Mouse (Mus musculus): ENCODE results near the gene Nxf1. TPM values are rescaled to one million over a fixed set of nuclear protein-coding genes. Genes with fewer than 3 reads are reported as not detected.

The Nxf1 gene
- polyA plus RNA-seq, 1 experiment = 174 TPM

- H3K36me3 ChIP-seq (ENCODE audit: control insufficient read depth, insufficient read depth, low read length) = no peaks in the 10 kb centered on the region
- no peaks in the 10 kb centered on the region for H3K27me3 ChIP-seq (ENCODE audit: control insufficient read depth, insufficient read depth, low read length)
- H3K27ac ChIP-seq (ENCODE audit: control insufficient read depth, insufficient read depth, low read depth, low read length) = no peak overlapping the region; the same call in 1 of the 2 replicates
- TF ChIP-seq CTCF (IDR thresholded peaks at IDR 0.05; ENCODE audit: control insufficient read depth, insufficient read depth, insufficient replicate concordance, low read depth, low read length) (no peak), POLR2A (IDR thresholded peaks at IDR 0.05; ENCODE audit: control insufficient read depth, low read depth, low read length) (no peak)
- H3K4me1 ChIP-seq (ENCODE audit: control insufficient read depth, insufficient read depth, low read length) = peaks cover 6% of the 10 kb centered on the region
- H3K4me3 ChIP-seq (ENCODE audit: control insufficient read depth, low read depth, low read length) = peak overlapping the region; percentile 59; the same call in 1 of the 2 replicates
Measured at GRCm38 (mm10) chr19:8772996-8773395, 16.1 kb downstream of the Nxf1 start.

GRCm38 (mm10) chr19:8773409-8773808 lies 16.5 kb downstream of the Nxf1 start:
- H3K36me3 ChIP-seq (ENCODE audit: control insufficient read depth, insufficient read depth, low read length) = no peaks in the 10 kb centered on the region
- peak overlapping the region; percentile 68; the same call in 1 of the 2 replicates for H3K27ac ChIP-seq (ENCODE audit: control insufficient read depth, insufficient read depth, low read depth, low read length)
- H3K4me3 ChIP-seq (ENCODE audit: control insufficient read depth, low read depth, low read length) = peak overlapping the region; percentile 59
- H3K27me3 ChIP-seq (ENCODE audit: control insufficient read depth, insufficient read depth, low read length) = no peaks in the 10 kb centered on the region
- peaks cover 6% of the 10 kb centered on the region for H3K4me1 ChIP-seq (ENCODE audit: control insufficient read depth, insufficient read depth, low read length)
- no peak for TF ChIP-seq CTCF (IDR thresholded peaks at IDR 0.05; ENCODE audit: control insufficient read depth, insufficient read depth, insufficient replicate concordance, low read depth, low read length)
- no peak for TF ChIP-seq POLR2A (IDR thresholded peaks at IDR 0.05; ENCODE audit: control insufficient read depth, low read depth, low read length)

GRCm38 (mm10) chr19:8774086-8774835 lies 17.4 kb downstream of the Nxf1 start, which contains the start of gene Tmem179b:
TSS of gene Tmem179b (minus strand) at chr19:8774467.
- no peak for TF ChIP-seq CTCF (IDR thresholded peaks at IDR 0.05; ENCODE audit: control insufficient read depth, insufficient read depth, insufficient replicate concordance, low read depth, low read length)
- peak; percentile 94 for TF ChIP-seq POLR2A (IDR thresholded peaks at IDR 0.05; ENCODE audit: control insufficient read depth, low read depth, low read length)
- Histone ChIP-seq H3K36me3 (ENCODE audit: control insufficient read depth, insufficient read depth, low read length) (no peaks in the 10 kb centered on the region), H3K4me1 (ENCODE audit: control insufficient read depth, insufficient read depth, low read length) (peaks cover 6% of the 10 kb centered on the region), H3K27me3 (ENCODE audit: control insufficient read depth, insufficient read depth, low read length) (no peaks in the 10 kb centered on the region), H3K27ac (ENCODE audit: control insufficient read depth, insufficient read depth, low read depth, low read length) (peak within 1 kb of the TSS; percentile 98), H3K4me3 (ENCODE audit: control insufficient read depth, low read depth, low read length) (peak within 1 kb of the TSS; percentile 89)

- peaks cover 6% of the 10 kb centered on the region for H3K4me1 ChIP-seq (ENCODE audit: control insufficient read depth, insufficient read depth, low read length)
- H3K4me3 ChIP-seq (ENCODE audit: control insufficient read depth, low read depth, low read length) = peak overlapping the region; percentile 89
- TF ChIP-seq CTCF (IDR thresholded peaks at IDR 0.05; ENCODE audit: control insufficient read depth, insufficient read depth, insufficient replicate concordance, low read depth, low read length) (no peak), POLR2A (IDR thresholded peaks at IDR 0.05; ENCODE audit: control insufficient read depth, low read depth, low read length) (no peak)
- H3K27ac ChIP-seq (ENCODE audit: control insufficient read depth, insufficient read depth, low read depth, low read length) = peak overlapping the region; percentile 98
- H3K36me3 ChIP-seq (ENCODE audit: control insufficient read depth, insufficient read depth, low read length) = no peaks in the 10 kb centered on the region
- H3K27me3 ChIP-seq (ENCODE audit: control insufficient read depth, insufficient read depth, low read length) = no peaks in the 10 kb centered on the region
Measured at GRCm38 (mm10) chr19:8774951-8775421, 18.1 kb downstream of the Nxf1 start.

- TF ChIP-seq POLR2A (IDR thresholded peaks at IDR 0.05; ENCODE audit: control insufficient read depth, low read depth, low read length) = peak; percentile 71
- TF ChIP-seq CTCF (IDR thresholded peaks at IDR 0.05; ENCODE audit: control insufficient read depth, insufficient read depth, insufficient replicate concordance, low read depth, low read length) = peak; percentile 27; the same call in 1 of the 2 replicates
- peaks cover 9% of the 10 kb centered on the region for H3K4me1 ChIP-seq (ENCODE audit: control insufficient read depth, insufficient read depth, low read length)
- peak within 1 kb of the TSS; percentile 72 for H3K27ac ChIP-seq (ENCODE audit: control insufficient read depth, insufficient read depth, low read depth, low read length)
- no peaks in the 10 kb centered on the region; the same call in 1 of the 2 replicates for H3K36me3 ChIP-seq (ENCODE audit: control insufficient read depth, insufficient read depth, low read length)
- peak within 1 kb of the TSS; percentile 89 for H3K4me3 ChIP-seq (ENCODE audit: control insufficient read depth, low read depth, low read length)
- H3K27me3 ChIP-seq (ENCODE audit: control insufficient read depth, insufficient read depth, low read length) = no peaks in the 10 kb centered on the region
Measured at GRCm38 (mm10) chr19:8786008-8786781, 29.3 kb downstream of the Nxf1 start, which contains the start of gene Taf6l. TSS of gene Taf6l (minus strand) at chr19:8786417.

GRCm38 (mm10) chr19:8788521-8788920 lies 31.6 kb downstream of the Nxf1 start:
- H3K36me3 ChIP-seq (ENCODE audit: control insufficient read depth, insufficient read depth, low read length) = peaks cover under 1% of the 10 kb centered on the region; the same call in 1 of the 2 replicates
- no peak overlapping the region; the same call in 1 of the 2 replicates for H3K4me3 ChIP-seq (ENCODE audit: control insufficient read depth, low read depth, low read length)
- no peak overlapping the region for H3K27ac ChIP-seq (ENCODE audit: control insufficient read depth, insufficient read depth, low read depth, low read length)
- H3K27me3 ChIP-seq (ENCODE audit: control insufficient read depth, insufficient read depth, low read length) = no peaks in the 10 kb centered on the region
- TF ChIP-seq CTCF (IDR thresholded peaks at IDR 0.05; ENCODE audit: control insufficient read depth, insufficient read depth, insufficient replicate concordance, low read depth, low read length) (no peak), POLR2A (IDR thresholded peaks at IDR 0.05; ENCODE audit: control insufficient read depth, low read depth, low read length) (no peak)
- peaks cover 9% of the 10 kb centered on the region for H3K4me1 ChIP-seq (ENCODE audit: control insufficient read depth, insufficient read depth, low read length)

- Histone ChIP-seq H3K27ac (ENCODE audit: control insufficient read depth, insufficient read depth, low read depth, low read length) (no peak overlapping the region), H3K4me3 (ENCODE audit: control insufficient read depth, low read depth, low read length) (no peak overlapping the region), H3K27me3 (ENCODE audit: control insufficient read depth, insufficient read depth, low read length) (no peaks in the 10 kb centered on the region), H3K4me1 (ENCODE audit: control insufficient read depth, insufficient read depth, low read length) (peaks cover 9% of the 10 kb centered on the region), H3K36me3 (ENCODE audit: control insufficient read depth, insufficient read depth, low read length) (peaks cover 2% of the 10 kb centered on the region; the same call in 1 of the 2 replicates)
- no peak for TF ChIP-seq CTCF (IDR thresholded peaks at IDR 0.05; ENCODE audit: control insufficient read depth, insufficient read depth, insufficient replicate concordance, low read depth, low read length)
- TF ChIP-seq POLR2A (IDR thresholded peaks at IDR 0.05; ENCODE audit: control insufficient read depth, low read depth, low read length) = no peak
Measured at GRCm38 (mm10) chr19:8789171-8789570, 32.3 kb downstream of the Nxf1 start.
